Mouse (Mus musculus) CD4-positive, CD25-positive, alpha-beta regulatory T cell, adult 9 weeks (primary cell): ENCODE data around the gene Cul1. TPM values are rescaled to one million over a fixed set of nuclear protein-coding genes. Genes with fewer than 3 reads are reported as not detected.

Experiments
- polyA plus RNA-seq: library from polyadenylated mRNA; unstranded; fragments of 100-300 nt; shearing (Covaris generic); gene quantifications from one replicate; pipeline ENCODE4 v1.2.1, GENCODE M21; 2017

Gene Cul1
- 67.2 TPM for polyA plus RNA-seq

GRCm38 (mm10) chr6:47453098-47453497 lies at the start of gene Cul1:
Cul1 (plus strand) TSS chr6:47453398.

Other genes with a start within 250 kb of the Cul1 start
- 27.2 TPM for gene Ezh2, start 141.9 kb downstream of the Cul1 start, polyA plus RNA-seq